Mouse (Mus musculus) testis, adult 2 months (tissue): ENCODE results near the gene Serpinc1.

Source experiments
- CTCF ChIP-seq: fragments of 200-500 bp; IDR thresholded peaks from 2 replicates; pipeline ENCODE4 v1.5.1; 2012; ENCODE audit warnings: low read depth, mild to moderate bottlenecking, inconsistent platforms, low read length, moderate library complexity; ENCODE audit not compliant: control insufficient read depth, insufficient read depth, insufficient replicate concordance
- POLR2A ChIP-seq: fragments of 200-500 bp; IDR thresholded peaks from 2 replicates; pipeline ENCODE4 v1.6.1; 2012; ENCODE audit warnings: low read depth, mild to moderate bottlenecking, inconsistent platforms, low read length, moderate library complexity; ENCODE audit not compliant: control insufficient read depth

DNA sequence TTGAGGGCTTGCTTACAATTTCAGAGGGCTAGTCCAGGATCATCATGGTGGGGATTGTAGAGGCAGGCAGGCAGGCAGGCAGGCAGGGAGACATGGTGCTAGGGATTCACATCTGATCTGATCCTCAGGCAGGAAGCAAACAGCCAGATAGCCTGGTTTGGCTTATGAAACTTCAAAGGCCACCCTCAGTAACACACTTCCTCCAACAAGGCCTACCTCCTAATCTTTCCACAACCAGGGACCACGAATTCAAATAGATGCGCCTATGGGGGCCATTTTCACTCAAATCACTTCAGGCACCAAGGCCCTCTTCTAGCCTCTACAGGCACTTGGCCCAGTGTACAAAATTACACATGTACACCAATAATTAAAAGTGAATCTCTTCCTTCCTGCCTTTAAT is 48.8 kb downstream of the Serpinc1 start:
- no peak for TF ChIP-seq POLR2A
- no peak for TF ChIP-seq CTCF
